Mouse (Mus musculus): ENCODE data around the gene Gnaq.

DNA sequence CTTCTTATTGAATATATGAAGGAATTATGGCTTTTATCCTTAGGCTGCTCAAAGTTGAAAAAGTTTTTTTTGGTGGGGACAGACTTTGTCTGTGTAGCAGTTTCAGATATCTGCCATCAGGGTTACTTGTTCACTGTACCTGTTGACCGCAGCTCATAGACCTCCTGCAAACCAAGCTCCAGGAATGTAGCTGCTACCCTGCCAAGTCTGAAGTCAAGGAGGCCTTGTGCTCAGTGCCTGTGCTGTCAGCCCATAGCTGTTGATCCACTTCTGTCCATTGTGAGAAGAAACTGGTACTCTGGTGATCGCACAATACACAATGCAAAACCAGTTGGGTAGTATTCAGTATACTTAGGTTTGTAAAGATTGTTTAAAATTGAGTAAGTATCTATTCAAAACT lies 68.7 kb downstream of the Gnaq start:
- TF ChIP-seq GATA1 (IDR thresholded peaks at IDR 0.05; ENCODE audit: borderline replicate concordance, low read length) (no peak), FLI1 (IDR thresholded peaks at IDR 0.05; ENCODE audit: low read length) (no peak)
